Mouse (Mus musculus) neural tube, embryonic 10.5 days (tissue): ENCODE measurements around the gene Tjap1.

Source experiments
- DNase-seq: peaks from one replicate; pipeline ENCODE4 v3.0.0-alpha.2; 2017; ENCODE audit warnings: low spot score; ENCODE audit errors: extremely low spot score

The Tjap1 gene

DNA sequence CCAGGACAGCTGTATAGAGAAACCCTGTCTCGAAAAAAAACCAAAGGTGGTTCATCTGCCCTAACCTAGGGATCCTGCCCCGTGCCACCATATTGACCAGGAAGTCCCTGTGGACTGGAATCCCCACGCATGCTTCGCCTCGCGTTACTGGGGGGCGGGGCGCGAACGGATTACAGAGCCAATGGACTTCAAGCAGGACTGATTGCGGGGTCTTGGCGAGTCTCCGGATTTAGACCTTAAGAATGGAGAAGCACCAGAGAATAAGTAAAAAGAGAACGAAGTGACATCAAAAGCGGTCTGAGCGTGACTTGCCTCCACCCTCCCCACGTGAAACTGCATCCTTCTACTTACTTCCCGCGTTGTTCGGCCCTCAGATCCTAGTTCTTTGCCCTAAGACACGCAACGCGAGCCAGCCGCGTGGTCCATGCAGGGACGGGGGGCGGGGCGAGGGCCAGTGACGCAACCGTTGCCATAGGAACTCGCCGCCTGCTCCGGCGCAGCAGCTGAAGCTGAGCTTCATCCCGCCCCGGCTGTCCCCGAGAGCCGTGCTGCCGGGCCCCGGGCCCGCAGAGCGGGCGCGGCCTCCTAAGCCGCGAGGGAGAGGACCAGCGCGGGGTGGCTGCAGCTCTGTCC lies 29.3 kb downstream of the Tjap1 start, which contains the start of gene Lrrc73:
Gene Lrrc73 (plus strand): TSS at position 80 of the 633 bp plus-strand sequence.
- peak; percentile 92 for DNase-seq

DNA sequence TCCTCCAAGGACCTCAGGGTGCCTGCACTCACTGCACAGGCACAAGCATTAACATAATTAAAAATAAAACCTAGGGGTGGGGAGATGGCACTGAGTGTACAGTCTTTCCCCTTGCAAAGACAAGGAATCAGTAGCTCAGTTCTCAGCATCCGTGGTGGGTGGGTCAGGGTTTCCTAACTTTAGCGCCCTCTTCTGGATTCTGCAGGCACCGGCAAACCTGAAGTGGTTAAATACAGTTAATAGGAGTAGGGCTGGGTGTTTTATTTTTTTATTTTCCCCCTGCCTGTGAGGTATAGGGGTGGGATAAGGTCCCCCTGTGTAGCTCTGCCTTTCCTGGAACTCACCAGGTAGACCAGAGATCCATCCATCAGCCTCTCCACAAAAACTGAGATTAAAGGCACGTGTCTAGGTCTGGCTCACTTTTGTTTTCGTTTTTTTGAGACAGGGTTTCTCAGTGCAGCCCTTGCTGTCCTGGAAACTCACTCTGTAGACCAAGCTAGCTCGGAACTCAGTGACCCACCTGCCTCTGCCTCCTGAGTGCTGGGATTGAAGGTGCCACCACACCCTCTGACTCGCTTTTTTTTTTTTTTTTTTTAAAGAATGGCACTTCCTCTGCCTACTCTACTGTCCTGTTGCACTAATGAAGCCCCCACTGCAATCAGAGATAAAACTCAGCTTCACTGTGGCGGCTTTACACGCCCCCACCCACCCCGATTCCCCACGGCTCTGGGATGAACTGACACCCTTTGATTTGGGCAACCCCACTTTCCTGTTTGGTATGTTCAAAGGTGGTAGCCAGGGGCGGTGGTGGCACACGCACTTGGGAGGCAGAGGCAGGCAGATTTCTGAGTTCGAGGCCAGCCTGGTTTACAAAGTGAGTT lies 30.0 kb downstream of the Tjap1 start:
- DNase-seq, result no peak

DNA sequence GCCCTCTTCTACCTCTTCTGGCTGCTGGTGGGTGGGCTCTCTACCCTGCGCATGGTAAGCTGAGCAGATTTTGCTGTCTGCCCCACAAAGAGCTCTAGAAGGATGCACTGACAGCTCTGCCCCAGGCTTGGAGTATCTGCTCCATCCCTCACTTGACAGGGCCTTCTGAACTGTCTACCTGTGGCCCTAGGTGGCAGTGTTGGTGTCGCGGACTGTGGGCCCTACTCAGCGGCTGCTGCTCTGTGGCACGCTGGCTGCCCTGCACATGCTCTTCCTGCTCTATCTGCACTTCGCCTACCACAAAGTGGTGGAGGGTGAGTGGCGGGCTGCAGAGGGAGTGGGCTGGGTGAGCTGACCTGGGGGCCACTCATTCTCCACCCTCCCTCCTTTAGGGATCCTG lies 31.7 kb downstream of the Tjap1 start:
- DNase-seq, result no peak

DNA sequence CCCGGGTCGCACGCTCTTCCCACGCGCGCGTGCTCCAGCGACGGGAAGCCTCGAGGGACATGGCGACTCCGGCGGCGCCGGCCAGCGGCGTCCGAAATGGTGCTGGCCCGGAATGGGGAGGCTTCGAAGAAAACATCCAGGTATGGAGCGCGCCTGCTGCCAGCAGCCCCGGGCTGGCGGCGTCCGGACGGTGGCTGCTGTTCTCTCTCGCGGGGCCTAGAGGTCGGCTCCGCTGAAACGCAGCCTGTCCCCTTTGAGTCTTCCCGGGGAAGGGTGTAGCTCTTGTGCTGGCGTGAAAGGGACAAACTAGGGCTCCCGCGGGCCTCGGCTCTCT lies 34.7 kb downstream of the Tjap1 start:
- no peak for DNase-seq

DNA sequence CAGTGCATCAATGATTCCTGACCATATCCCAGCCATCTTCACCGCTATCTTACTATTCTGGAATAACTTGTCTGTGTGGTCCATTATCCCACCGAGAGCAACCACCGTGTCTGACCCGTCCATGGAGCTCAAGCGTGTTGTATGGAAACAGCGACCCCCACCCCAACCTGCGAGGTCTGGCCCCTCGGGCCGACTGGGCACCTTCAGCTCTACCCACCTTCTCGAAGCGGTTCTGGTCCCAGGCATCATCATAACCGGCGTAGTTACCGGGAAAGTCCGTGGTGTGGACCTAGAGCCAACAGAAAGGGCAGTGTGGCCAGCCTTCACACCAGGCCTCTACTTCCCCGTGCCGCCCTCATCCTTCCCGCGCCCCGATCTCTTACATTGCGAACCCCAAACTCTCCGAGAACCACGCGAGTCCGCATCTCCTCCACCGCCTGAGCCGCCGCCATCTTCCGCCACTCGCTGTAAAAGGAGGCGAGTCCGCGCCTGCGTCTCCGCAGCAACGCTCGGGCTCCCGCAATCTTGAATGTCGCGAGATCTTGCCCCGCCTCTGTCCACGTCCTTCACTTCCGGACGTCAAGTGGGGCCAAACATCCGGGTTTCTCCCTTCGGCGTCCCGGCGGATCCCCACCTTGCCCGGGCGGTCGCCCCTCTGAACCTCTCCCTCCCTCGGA lies 35.2 kb downstream of the Tjap1 start, which contains the start of the genes Polr1c and Yipf3:
Gene Polr1c (minus strand): TSS at position 543 of the 677 bp plus-strand sequence.
Gene Yipf3 (plus strand): TSS at position 569 of the 677 bp plus-strand sequence.
- DNase-seq, result peak; percentile 95

DNA sequence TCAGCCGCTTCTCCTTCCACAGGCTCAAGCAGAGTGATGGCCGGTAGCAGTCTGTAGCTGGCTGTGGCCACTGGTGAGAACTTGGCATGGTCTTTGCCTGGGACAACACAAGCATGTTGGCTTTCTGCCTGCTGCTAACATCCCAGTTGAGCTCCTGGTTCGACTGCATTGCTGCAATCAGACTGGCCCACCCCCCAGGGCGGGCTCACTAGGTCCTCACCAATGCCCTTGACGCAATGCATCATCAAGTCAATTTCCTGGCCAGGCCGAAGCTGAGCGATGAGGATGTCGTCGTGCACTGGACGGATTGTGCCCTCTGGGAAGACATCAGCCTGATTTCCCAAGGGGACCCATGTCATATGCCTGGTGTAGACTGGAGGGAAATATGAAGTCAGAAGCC lies 38.2 kb downstream of the Tjap1 start:
- DNase-seq, result no peak

DNA sequence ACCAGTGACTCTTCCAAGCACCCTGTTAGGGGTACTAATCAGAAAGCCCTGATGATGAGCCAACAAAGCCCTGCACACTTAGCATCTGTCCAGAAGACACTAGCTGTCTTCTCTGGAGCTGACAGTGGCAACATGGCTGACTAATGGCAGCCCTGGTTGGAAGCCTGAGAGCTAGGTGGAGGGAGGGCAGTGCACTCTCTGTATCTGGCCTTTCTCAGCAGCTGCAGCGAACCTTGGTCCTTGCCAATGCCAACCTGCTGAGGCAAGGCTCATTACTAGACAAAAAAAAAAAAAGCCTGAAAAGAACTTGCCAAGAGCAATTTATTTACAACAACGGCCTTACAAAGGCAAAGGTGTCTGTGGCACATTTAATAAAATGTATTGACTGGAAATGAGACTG lies 39.2 kb downstream of the Tjap1 start:
- DNase-seq, result no peak

DNA sequence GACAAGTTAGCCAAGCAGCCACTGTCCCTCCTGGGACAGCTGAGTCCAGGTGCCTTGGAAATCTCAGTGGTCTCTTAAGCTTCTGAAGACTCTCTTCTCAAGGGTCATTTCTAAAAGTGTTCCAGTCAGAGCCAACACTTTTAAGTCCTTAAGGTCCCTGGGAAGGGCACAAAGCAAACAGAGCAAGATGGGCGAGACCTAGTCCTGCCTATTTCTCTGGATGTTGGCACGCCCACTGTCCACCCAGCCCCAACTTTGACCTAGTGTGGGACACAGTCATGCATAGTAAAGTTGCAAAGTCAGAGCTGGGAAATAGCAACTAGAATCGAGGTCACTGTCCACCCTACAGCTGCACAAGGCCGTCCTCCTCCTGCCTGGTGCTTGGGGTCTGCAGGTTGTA lies 39.8 kb downstream of the Tjap1 start:
- no peak for DNase-seq

DNA sequence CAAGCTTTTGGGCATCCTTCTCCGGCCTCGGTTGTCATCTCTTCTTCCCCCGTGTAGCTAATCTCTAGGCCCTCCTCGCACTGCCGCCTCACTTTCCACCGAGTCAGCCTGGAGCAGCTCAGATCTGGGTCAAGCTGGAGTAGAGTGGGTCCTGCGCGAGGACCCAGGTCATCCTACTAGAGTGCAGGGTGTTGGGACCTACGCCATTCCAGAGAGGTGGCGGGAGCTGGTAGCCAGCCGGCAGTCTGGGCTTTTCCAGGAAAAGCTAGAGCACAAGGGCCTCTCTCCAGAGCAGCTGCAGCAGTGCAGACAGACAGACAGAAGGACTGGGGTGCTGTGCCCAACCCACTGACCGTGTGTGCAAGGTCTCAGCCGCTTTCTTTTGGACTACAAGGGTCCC lies 40.6 kb downstream of the Tjap1 start:
- DNase-seq, result no peak

DNA sequence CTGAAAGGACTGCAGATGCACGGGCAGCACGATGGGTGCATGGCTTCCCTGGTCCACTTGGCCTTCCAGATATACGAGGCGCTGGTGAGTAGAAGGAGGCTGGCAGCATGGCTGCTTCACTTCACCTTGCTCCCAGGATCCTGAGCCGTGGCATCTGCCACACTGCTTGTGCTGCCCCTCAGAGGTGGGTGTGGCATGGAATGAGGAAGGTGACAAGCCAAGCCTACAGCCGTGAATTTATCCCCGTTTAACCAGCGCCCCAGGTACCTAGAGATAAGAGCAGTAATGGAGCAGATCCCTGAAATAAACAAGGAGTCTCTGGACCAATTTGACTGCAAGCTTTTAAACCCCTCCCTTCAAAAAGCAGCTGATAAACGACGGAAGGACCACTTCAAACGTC lies 41.4 kb downstream of the Tjap1 start:
- DNase-seq, result no peak

DNA sequence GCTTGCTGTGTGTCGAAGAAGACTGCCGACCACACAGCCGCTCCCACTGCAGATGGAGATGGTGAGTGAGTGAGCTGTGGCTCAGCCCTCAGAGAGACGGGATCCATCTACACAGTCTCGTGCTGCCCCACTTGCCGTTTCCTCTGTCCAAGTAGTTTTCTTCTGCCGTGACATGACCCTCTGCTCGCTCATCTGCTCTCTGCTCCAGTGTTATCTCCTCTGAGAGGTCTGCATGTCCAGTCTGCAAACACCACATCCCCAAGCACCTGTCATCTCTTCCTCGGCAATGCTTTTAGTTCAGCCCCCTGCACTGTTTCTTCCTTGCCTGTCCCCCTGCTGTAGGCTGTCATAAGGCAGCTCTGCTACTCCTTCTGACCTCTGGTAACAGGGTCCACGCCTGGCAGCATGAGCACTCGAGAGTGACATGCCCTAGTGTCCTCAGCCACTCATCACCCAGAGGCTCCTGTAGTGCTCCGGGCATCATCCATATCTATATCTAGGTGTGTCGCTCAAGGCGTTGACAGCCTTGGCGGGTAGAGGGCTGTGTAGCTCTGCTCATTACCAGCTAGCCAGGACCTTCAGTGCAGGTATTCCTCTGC lies 43.2 kb downstream of the Tjap1 start:
- DNase-seq, result no peak

DNA sequence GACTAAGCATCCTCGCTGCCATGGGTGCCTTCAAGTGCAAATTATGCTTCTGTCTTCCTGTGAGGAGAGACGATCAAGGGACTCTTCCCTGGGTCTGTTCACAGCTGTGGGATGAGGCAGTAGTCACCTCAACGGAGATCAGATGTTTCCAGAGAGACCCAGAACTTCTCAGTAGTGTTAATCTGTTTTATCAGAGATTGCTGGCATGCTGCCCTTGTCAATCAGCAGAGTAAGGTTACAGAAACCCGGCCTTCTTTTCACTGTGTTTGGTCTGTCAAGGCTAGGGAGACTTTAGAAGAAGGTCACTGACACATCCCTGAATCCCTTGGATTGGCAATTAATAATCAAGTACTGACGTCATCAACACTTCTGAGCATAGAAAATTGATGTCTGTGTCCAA lies 45.3 kb downstream of the Tjap1 start:
- DNase-seq, result no peak

DNA sequence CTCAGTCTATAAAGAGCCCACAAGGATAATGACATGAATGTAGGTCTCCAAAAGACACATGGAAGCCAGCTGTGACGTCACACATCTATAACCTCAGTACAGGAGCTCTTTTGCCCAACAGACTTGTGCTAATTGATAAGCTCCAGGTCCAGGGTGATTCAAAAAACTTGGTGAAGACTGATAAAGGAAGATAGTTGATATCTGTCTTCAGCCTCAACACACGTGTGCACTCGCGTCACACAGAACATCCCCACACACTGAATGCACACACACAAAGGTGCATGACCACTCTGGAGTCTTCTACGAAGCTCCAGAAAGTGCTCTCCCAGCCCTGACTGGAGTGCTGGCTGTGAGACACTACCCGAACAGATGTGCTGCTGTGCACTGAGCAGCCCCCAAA lies 45.7 kb downstream of the Tjap1 start:
- DNase-seq, result no peak

DNA sequence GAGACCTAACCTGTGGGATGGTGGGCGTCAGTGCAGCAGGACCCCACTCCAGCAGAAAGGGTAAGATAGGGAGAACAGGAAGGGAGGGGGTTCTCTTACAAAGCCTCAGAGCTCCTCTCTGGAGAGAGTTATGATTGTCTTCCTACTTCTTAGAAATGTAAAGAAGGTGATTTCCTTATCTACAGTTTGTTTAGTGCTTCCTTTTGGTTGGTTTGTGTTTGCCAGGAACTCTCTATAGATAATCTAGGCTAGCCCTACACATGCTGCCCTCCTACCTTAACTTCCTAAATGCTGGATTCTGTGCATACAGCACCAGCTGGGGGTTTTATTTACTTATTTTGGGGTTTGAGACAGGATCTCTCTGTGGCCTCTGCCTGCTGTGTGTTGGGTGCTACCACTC lies 46.8 kb downstream of the Tjap1 start:
- no peak for DNase-seq

DNA sequence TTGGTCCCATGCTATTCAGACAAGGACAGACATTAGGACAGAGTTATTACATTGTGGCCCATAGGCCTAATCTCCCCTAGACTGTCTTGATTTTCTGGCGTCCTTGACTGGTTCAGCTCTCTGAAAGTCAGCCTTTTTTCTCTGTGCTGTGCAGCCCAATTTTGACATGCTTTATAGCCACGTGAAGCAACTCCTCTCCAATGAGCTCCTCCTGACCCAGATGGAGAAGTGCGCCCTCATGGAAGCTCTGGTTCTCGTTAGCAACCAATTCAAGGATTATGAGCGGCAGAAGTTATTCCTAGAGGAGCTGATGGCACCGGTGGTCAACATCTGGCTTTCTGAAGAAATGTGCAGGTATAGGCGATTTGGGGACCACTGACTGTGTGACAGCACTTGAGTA lies 55.2 kb downstream of the Tjap1 start:
- DNase-seq, result no peak

DNA sequence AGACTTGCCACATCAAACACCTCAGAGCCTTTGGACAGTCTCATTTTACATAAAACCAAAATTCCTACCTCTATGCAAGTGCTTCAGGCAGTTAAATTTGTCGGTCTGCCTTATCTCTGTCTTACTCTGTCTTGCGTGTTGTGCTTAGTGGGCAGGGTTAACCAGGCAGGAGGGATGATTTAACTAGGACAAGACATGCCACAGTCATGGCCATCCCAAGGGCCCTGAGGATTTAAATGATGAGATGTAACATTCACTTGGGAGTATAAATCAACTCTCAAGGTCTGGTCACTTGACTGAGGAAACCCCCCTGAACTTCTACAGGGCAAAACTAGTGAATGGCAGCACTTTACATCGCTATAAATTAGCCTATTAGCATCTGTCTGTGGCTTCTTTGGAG lies 61.2 kb downstream of the Tjap1 start:
- DNase-seq, result no peak

DNA sequence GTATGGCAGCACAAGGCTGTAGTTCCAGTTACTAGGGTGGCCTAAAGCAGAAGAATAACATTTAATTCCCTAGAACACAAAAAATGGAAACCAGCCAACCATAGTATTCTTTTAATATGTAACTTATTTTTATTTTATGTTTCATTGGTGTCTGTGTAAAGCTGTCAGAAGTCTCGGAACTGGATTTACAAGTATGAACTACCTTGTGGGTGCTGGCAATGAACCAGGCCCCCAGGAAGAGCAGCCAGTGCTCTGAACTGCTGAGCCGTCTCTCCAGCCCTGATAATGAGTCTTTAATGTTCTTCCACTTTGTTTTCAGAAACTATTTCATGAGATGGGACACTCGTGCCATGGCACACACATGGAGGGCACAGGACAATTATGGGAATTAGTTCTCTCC lies 72.3 kb downstream of the Tjap1 start:
- DNase-seq, result no peak
